Mouse (Mus musculus) midbrain, postnatal 0 days (tissue): ENCODE data around the gene Amdhd1. TPM values are rescaled to one million over a fixed set of nuclear protein-coding genes. Genes with fewer than 3 reads are reported as not detected.

Source experiments
- ATAC-seq: fragments of 200-750 bp; cut with Nextera tagmentation; 2 replicates; pipeline ENCODE4 v1.8.0; 2017; ENCODE audit warnings: moderate number of reproducible peaks, mild to moderate bottlenecking, moderate TSS enrichment, moderate library complexity; ENCODE audit not compliant: low FRiP score
- DNase-seq: peaks from one replicate; pipeline ENCODE4 v3.0.0-alpha.2; 2015; ENCODE audit warnings: low spot score
- H3K27ac ChIP-seq: fragments of 300-500 bp; sonication (generic); 2 replicates; pipeline ENCODE4 v1.5.1; 2014; ENCODE audit warnings: low read depth, mild to moderate bottlenecking, low read length, mixed read lengths
- H3K27me3 ChIP-seq: fragments of 300-500 bp; sonication (generic); 2 replicates; pipeline ENCODE4 v1.6.1; 2014; ENCODE audit warnings: low read length, control low read depth, mixed read lengths; ENCODE audit not compliant: insufficient read depth
- H3K36me3 ChIP-seq: fragments of 300-500 bp; sonication (generic); 2 replicates; pipeline ENCODE4 v1.6.1; 2014; ENCODE audit warnings: low read length, control low read depth, mixed read lengths; ENCODE audit not compliant: insufficient read depth
- H3K4me1 ChIP-seq: fragments of 300-500 bp; sonication (generic); 2 replicates; pipeline ENCODE4 v1.6.1; 2014; ENCODE audit warnings: mild to moderate bottlenecking, control low read depth, antibody characterized with exemption, low read length, mixed read lengths; ENCODE audit not compliant: insufficient read depth
- H3K4me2 ChIP-seq: fragments of 300-500 bp; sonication (generic); 2 replicates; pipeline ENCODE4 v1.6.1; 2014; ENCODE audit warnings: low read depth, mild to moderate bottlenecking, low read length, mixed read lengths; ENCODE audit not compliant: poor library complexity, severe bottlenecking
- H3K4me3 ChIP-seq: fragments of 300-500 bp; sonication (generic); 2 replicates; pipeline ENCODE4 v1.5.1; 2014; ENCODE audit warnings: low read depth, mild to moderate bottlenecking, low read length, moderate library complexity
- H3K9ac ChIP-seq: fragments of 300-500 bp; sonication (generic); replicated peaks from 2 replicates; pipeline ENCODE4 v1.6.1; 2014; ENCODE audit warnings: mild to moderate bottlenecking, low read length, moderate library complexity, mixed read lengths; ENCODE audit not compliant: poor library complexity, severe bottlenecking
- H3K9me3 ChIP-seq: fragments of 300-500 bp; sonication (generic); 2 replicates; pipeline ENCODE4 v1.6.1; 2016; ENCODE audit warnings: low read length, control low read depth
- CTCF ChIP-seq: IDR thresholded peaks from 2 replicates; pipeline ENCODE4 v1.5.1; 2016; ENCODE audit warnings: antibody characterized with exemption, mild to moderate bottlenecking
- WGBS: fragments of 180-500 bp; shearing (Covaris S2); extraction: QIAGEN DNeasy Blood & Tissue Kit; methylation state at CpG from one replicate; pipeline ENCODE4 v1.1.7; 2014; 5-methylcytosine and 5-hydroxymethylcytosine counted together
- polyA plus RNA-seq: library from polyadenylated mRNA; unstranded; fragments of >200 nt; fragmentation: Nextera tagmentation; extraction: Ambion mirVana; gene quantifications from 2 replicates; pipeline ENCODE4 v1.2.1, GENCODE M21; 2015
- total RNA-seq: library from RNA; depleted of rRNA; stranded (reverse); fragments of >200 nt; gene quantifications from 2 replicates; pipeline ENCODE4 v1.2.3, GENCODE M21; 2014; rRNA removed

Amdhd1 gene
- total RNA-seq (not detected in 2 replicates), polyA plus RNA-seq (0.07 TPM in 1 of 2 replicates, not detected in the other)

- H3K27ac ChIP-seq, result no peak within 1 kb of the TSS
- no peaks in the 10 kb centered on the region for H3K36me3 ChIP-seq
- H3K9ac ChIP-seq, result no peak within 1 kb of the TSS
- peak within 1 kb of the TSS; percentile 29 for H3K4me3 ChIP-seq
- peak; percentile 73 for TF ChIP-seq CTCF
- WGBS, result 3% methylated on average over 33 of the region's 35 CpGs
- peak within 1 kb of the TSS; percentile 55 for H3K4me2 ChIP-seq
- peaks cover 4% of the 10 kb centered on the region; the same call in 1 of the 2 replicates for H3K27me3 ChIP-seq
- ATAC-seq, result peak; percentile 72
- H3K4me1 ChIP-seq, result no peaks in the 10 kb centered on the region
- H3K9me3 ChIP-seq, result no peaks in the 10 kb centered on the region
- peak; percentile 78 for DNase-seq
Measured at GRCm38 (mm10) chr10:93539775-93540430, at the start of gene Amdhd1. Gene Amdhd1, minus strand, starts transcription at chr10:93540033.

- DNase-seq (peak; percentile 97), ATAC-seq (peak; percentile 89)
- peak within 1 kb of the TSS; percentile 84 for H3K9ac ChIP-seq
- H3K4me1 ChIP-seq, result peaks cover 7% of the 10 kb centered on the region; the same call in 1 of the 2 replicates
- 0 out of 2 replicates have a peak, but pooled peaks cover 3% of the 10 kb centered on the region for H3K36me3 ChIP-seq
- 3% methylated on average over 46 of the region's 63 CpGs for WGBS
- peak within 1 kb of the TSS; percentile 84 for H3K4me2 ChIP-seq
- H3K4me3 ChIP-seq, result peak within 1 kb of the TSS; percentile 79
- peak within 1 kb of the TSS; percentile 82 for H3K27ac ChIP-seq
- no peaks in the 10 kb centered on the region for H3K9me3 ChIP-seq
- TF ChIP-seq CTCF, result no peak
- no peaks in the 10 kb centered on the region for H3K27me3 ChIP-seq
Measured at GRCm38 (mm10) chr10:93589281-93589848, 49.5 kb upstream of the Amdhd1 start, which contains the start of gene Snrpf. Gene Snrpf, minus strand, starts transcription at chr10:93589706.

GRCm38 (mm10) chr10:93588796-93589195, 49.0 kb upstream of the Amdhd1 start:
- DNase-seq, result peak; percentile 31
- Histone ChIP-seq H3K27ac (peak overlapping the region; percentile 82), H3K4me2 (peak overlapping the region; percentile 84), H3K9me3 (no peaks in the 10 kb centered on the region), H3K27me3 (no peaks in the 10 kb centered on the region), H3K9ac (peak overlapping the region; percentile 84), H3K4me3 (peak overlapping the region; percentile 79), H3K4me1 (peaks cover 7% of the 10 kb centered on the region; the same call in 1 of the 2 replicates), H3K36me3 (0 out of 2 replicates have a peak, but pooled peaks cover 3% of the 10 kb centered on the region)
- WGBS, result 3% methylated on average over 11 of the region's 11 CpGs
- TF ChIP-seq CTCF, result 0 out of 2 replicates have a peak, but pooled peaks have one; percentile 13
- ATAC-seq, result peak; percentile 24; the same call in 1 of the 2 replicates

- DNase-seq, result peak; percentile 85
- Histone ChIP-seq H3K9ac (no peak overlapping the region), H3K36me3 (peaks cover 6% of the 10 kb centered on the region), H3K9me3 (no peaks in the 10 kb centered on the region), H3K4me1 (no peaks in the 10 kb centered on the region), H3K27me3 (no peaks in the 10 kb centered on the region), H3K27ac (no peak overlapping the region), H3K4me2 (no peak overlapping the region), H3K4me3 (no peak overlapping the region)
- no peak for ATAC-seq
- WGBS, result 65% methylated on average over 13 of the region's 13 CpGs
- peak; percentile 87 for TF ChIP-seq CTCF
Measured at GRCm38 (mm10) chr10:93577271-93577886, 37.5 kb upstream of the Amdhd1 start.

GRCm38 (mm10) chr10:93575960-93576359, 36.1 kb upstream of the Amdhd1 start:
- DNase-seq (no peak), ATAC-seq (no peak)
- Histone ChIP-seq H3K9ac (no peak overlapping the region), H3K27me3 (no peaks in the 10 kb centered on the region), H3K4me3 (no peak overlapping the region), H3K9me3 (no peaks in the 10 kb centered on the region), H3K4me2 (no peak overlapping the region), H3K27ac (no peak overlapping the region), H3K4me1 (no peaks in the 10 kb centered on the region), H3K36me3 (no peaks in the 10 kb centered on the region)
- WGBS, result 94% methylated on average over 8 of the region's 8 CpGs
- TF ChIP-seq CTCF, result no peak
